Mouse (Mus musculus) kidney, postnatal 10 days (tissue): ENCODE measurements at regions not wholly inside any gene's neighbourhood (a gene's known extent, or its start where the extent isn't known, plus 50 kb on each side); places are given as distances from the start of the nearest gene placed in this dataset.
"Not testable (repeated sequence)": the region's sequence is repeated elsewhere in the genome, so short reads cannot be mapped to it uniquely, and the experiment has no call there.

Source experiments
- DNase-seq: peaks from one replicate; pipeline ENCODE4 v3.0.0; 2021; ENCODE audit warnings: mixed read lengths

- no peak for DNase-seq
Measured at GRCm38 (mm10) chr4:153832151-153832550, 124.9 kb upstream of the A430005L14Rik start.

- no peak for DNase-seq
Measured at GRCm38 (mm10) chr4:153844766-153845165, 112.3 kb upstream of the A430005L14Rik start.

GRCm38 (mm10) chr4:153848274-153848673 is 108.8 kb upstream of the A430005L14Rik start:
- no peak for DNase-seq

- no peak for DNase-seq
Measured at GRCm38 (mm10) chr4:153850186-153850585, 106.9 kb upstream of the A430005L14Rik start.

- DNase-seq: no peak
Measured at GRCm38 (mm10) chr4:153854084-153854747, 102.8 kb upstream of the A430005L14Rik start.

- DNase-seq: no peak
Measured at GRCm38 (mm10) chr4:153854748-153855092, 102.3 kb upstream of the A430005L14Rik start.

- no peak for DNase-seq
Measured at GRCm38 (mm10) chr4:153861420-153861819, 95.6 kb upstream of the A430005L14Rik start.

GRCm38 (mm10) chr4:153862121-153862660 is 94.8 kb upstream of the A430005L14Rik start:
- no peak for DNase-seq

GRCm38 (mm10) chr4:153872346-153872745 is 84.7 kb upstream of the A430005L14Rik start:
- no peak for DNase-seq

- DNase-seq: not testable (repeated sequence)
Measured at GRCm38 (mm10) chr4:153875036-153875435, 82.0 kb upstream of the A430005L14Rik start.

GRCm38 (mm10) chr4:153876954-153877642 is 79.9 kb upstream of the A430005L14Rik start:
- DNase-seq: no peak

GRCm38 (mm10) chr4:153883057-153883456 is 74.0 kb upstream of the A430005L14Rik start:
- DNase-seq: no peak

- no peak for DNase-seq
Measured at GRCm38 (mm10) chr4:153884044-153884443, 73.0 kb upstream of the A430005L14Rik start.

GRCm38 (mm10) chr4:153885836-153886235 is 71.2 kb upstream of the A430005L14Rik start:
- no peak for DNase-seq

- no peak for DNase-seq
Measured at GRCm38 (mm10) chr4:153890130-153890529, 66.9 kb upstream of the A430005L14Rik start.

GRCm38 (mm10) chr4:153899721-153900120 is 57.3 kb upstream of the A430005L14Rik start:
- no peak for DNase-seq

GRCm38 (mm10) chr4:153905076-153905475 is 52.0 kb upstream of the A430005L14Rik start:
- no peak for DNase-seq

- peak; percentile 32 for DNase-seq
Measured at GRCm38 (mm10) chr4:153905511-153905910, 51.5 kb upstream of the A430005L14Rik start.
